Mouse (Mus musculus) ES-Bruce4 (cell line): ENCODE data around the gene Cad. TPM values are rescaled to one million over a fixed set of nuclear protein-coding genes. Genes with fewer than 3 reads are reported as not detected.
"Not testable (repeated sequence)": the region's sequence is repeated elsewhere in the genome, so short reads cannot be mapped to it uniquely, and the experiment has no call there.

Source experiments
- H3K27ac ChIP-seq: 2 replicates; pipeline ENCODE4 v1.5.1; 2012; ENCODE audit warnings: low read length, inconsistent platforms; ENCODE audit not compliant: insufficient read depth
- H3K27me3 ChIP-seq: 2 replicates; pipeline ENCODE4 v1.6.1; 2012; ENCODE audit warnings: mild to moderate bottlenecking, low read length, inconsistent platforms; ENCODE audit not compliant: control insufficient read depth, poor library complexity, insufficient read depth, severe bottlenecking
- H3K36me3 ChIP-seq: 2 replicates; pipeline ENCODE4 v1.6.1; 2012; ENCODE audit warnings: inconsistent platforms, mild to moderate bottlenecking, low read length, moderate library complexity; ENCODE audit not compliant: control insufficient read depth, poor library complexity, insufficient read depth, severe bottlenecking
- H3K4me1 ChIP-seq: one replicate; pipeline ENCODE4 v1.8.1; 2011; ENCODE audit warnings: low read length; ENCODE audit not compliant: control insufficient read depth, insufficient read depth
- H3K4me3 ChIP-seq: 2 replicates; pipeline ENCODE4 v1.5.1; 2011; ENCODE audit warnings: low read depth, mild to moderate bottlenecking, low read length
- H3K9ac ChIP-seq: 2 replicates; pipeline ENCODE4 v1.6.1; 2012; ENCODE audit warnings: low read depth, mild to moderate bottlenecking, inconsistent platforms; ENCODE audit not compliant: poor library complexity, severe bottlenecking
- H3K9me3 ChIP-seq: replicated peaks from 2 replicates; pipeline ENCODE4 v1.6.1; 2012; ENCODE audit warnings: mild to moderate bottlenecking, low read length, inconsistent platforms; ENCODE audit not compliant: control insufficient read depth, poor library complexity, insufficient read depth, severe bottlenecking
- CTCF ChIP-seq: IDR thresholded peaks from one replicate; pipeline ENCODE4 v1.8.1; 2011; ENCODE audit warnings: low read depth, low read length
- EP300 ChIP-seq: IDR thresholded peaks from 2 replicates; pipeline ENCODE4 v1.6.1; 2011; ENCODE audit warnings: low read depth, low read length; ENCODE audit not compliant: insufficient read depth
- POLR2A ChIP-seq: IDR thresholded peaks from one replicate; pipeline ENCODE4 v1.8.1; 2011; ENCODE audit warnings: low read length; ENCODE audit not compliant: insufficient read depth
- polyA plus RNA-seq: library from polyadenylated mRNA; stranded (reverse); fragments of >200 nt; gene quantifications from 2 replicates; pipeline ENCODE4 v1.2.4, GENCODE M21; 2011; ENCODE audit warnings: low read depth; ENCODE audit not compliant: missing spikeins, insufficient read depth, insufficient read length

Gene Cad
- polyA plus RNA-seq, 1 experiment: 147 TPM

DNA sequence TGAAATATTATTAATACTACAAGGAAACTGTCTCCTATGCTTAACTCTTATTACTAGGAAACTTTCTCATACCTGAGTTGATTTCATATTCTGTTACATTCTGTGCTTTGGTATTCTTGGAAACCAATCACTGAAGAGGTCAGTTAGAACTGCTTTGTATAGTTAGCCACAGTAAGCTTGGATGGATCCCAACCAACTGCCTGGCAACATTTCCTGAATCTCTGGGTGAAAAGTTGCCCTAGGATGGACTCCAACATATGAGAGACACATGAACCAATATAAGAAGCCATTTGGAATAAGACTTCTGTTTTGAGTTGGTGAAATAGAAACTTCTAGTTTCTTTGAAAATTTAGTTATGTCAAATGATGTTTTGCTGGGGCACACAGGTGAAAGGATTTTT lies 29.9 kb upstream of the Cad start:
- no peak overlapping the region for H3K27ac ChIP-seq
- H3K9me3 ChIP-seq: no peaks in the 10 kb centered on the region
- H3K9ac ChIP-seq: no peak overlapping the region
- no peak overlapping the region for H3K4me3 ChIP-seq
- TF ChIP-seq CTCF: no peak
- no peak for TF ChIP-seq EP300
- TF ChIP-seq POLR2A: no peak
- H3K27me3 ChIP-seq: no peaks in the 10 kb centered on the region
- peaks cover 2% of the 10 kb centered on the region for H3K4me1 ChIP-seq
- no peaks in the 10 kb centered on the region for H3K36me3 ChIP-seq

DNA sequence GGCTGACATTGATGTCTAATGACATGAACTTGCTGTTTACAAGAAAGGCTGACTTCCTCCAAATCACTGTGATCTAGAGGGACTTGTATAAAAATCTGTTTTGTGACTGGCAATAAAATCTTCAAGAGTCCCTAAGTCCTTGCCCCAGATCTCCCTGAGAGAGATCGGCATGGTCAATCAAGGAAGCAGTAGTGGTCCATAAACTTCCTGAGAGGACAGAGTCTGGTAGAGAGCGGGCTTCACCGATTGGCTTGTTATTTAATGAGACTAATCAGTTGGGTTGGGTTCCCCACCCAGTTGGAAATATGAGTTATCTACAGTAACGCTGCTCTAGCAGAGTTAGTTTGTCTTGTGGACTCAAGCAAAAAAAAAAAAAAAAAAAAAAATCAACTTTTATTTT lies 23.7 kb upstream of the Cad start:
- Histone ChIP-seq H3K4me1 (no peaks in the 10 kb centered on the region), H3K36me3 (no peaks in the 10 kb centered on the region), H3K9me3 (no peaks in the 10 kb centered on the region), H3K27me3 (no peaks in the 10 kb centered on the region), H3K27ac (no peak overlapping the region), H3K9ac (no peak overlapping the region), H3K4me3 (no peak overlapping the region)
- TF ChIP-seq EP300: no peak
- TF ChIP-seq CTCF: no peak
- no peak for TF ChIP-seq POLR2A

DNA sequence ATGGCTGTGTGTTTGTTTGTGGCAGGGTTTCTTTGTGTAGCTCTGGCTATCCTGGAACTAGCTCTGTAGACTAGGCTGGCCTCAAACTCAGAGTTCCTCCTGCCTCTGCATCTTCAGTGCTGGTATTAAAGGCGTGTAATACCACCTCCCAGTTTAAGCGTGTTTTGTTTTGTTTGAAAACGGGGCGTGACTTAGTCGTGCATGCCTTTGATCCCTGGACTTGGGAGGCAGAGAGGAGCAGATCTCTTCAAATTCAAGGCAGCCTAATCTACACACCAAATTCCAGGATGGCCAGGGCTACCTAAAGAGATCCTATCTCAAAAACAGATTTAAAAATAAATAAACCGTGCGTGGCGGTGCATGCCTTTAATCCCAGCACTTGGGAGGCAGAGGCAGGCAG lies 23.1 kb upstream of the Cad start:
- Histone ChIP-seq H3K4me1 (no peaks in the 10 kb centered on the region), H3K27me3 (no peaks in the 10 kb centered on the region), H3K9me3 (no peaks in the 10 kb centered on the region), H3K9ac (no peak overlapping the region), H3K36me3 (0 out of 2 replicates have a peak, but pooled peaks cover 2% of the 10 kb centered on the region), H3K27ac (no peak overlapping the region), H3K4me3 (no peak overlapping the region)
- no peak for TF ChIP-seq EP300
- TF ChIP-seq POLR2A: no peak
- TF ChIP-seq CTCF: no peak

DNA sequence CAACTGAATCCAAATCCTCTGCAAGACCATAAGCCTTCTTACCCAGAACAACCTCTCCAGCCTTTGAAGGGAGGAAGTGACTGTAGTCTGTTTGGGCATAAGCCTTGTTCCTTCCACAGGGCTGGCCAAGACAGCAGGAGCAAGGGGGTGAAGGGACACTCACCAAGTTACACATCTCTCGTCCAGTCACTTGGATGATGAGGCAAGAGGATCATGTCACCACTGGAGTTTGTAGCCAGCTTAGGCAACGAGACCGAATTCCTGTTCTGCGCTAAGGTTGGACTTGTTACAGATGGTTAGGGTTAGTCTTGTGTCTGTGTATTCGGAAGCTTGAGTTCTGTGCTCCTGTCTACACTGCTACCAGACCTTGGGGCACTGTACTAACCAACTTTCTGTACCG lies 19.9 kb upstream of the Cad start:
- no peak overlapping the region for H3K4me3 ChIP-seq
- H3K27ac ChIP-seq: no peak overlapping the region
- no peak overlapping the region for H3K9ac ChIP-seq

GRCm38 (mm10) chr5:31036556-31036955 lies 18.0 kb upstream of the Cad start:
- not testable (repeated sequence) for H3K9ac ChIP-seq, H3K4me1 ChIP-seq, H3K36me3 ChIP-seq, H3K4me3 ChIP-seq, H3K9me3 ChIP-seq, H3K27me3 ChIP-seq, H3K27ac ChIP-seq
- 0 out of 2 replicates have a peak, but pooled peaks have one; percentile 5 for TF ChIP-seq EP300

More for the DNA sequence above, 19.9 kb upstream of the Cad start:
- Histone ChIP-seq H3K9me3 (no peaks in the 10 kb centered on the region), H3K4me1 (no peaks in the 10 kb centered on the region), H3K36me3 (0 out of 2 replicates have a peak, but pooled peaks cover 2% of the 10 kb centered on the region), H3K27me3 (no peaks in the 10 kb centered on the region)
- TF ChIP-seq POLR2A (no peak), EP300 (no peak), CTCF (no peak)

DNA sequence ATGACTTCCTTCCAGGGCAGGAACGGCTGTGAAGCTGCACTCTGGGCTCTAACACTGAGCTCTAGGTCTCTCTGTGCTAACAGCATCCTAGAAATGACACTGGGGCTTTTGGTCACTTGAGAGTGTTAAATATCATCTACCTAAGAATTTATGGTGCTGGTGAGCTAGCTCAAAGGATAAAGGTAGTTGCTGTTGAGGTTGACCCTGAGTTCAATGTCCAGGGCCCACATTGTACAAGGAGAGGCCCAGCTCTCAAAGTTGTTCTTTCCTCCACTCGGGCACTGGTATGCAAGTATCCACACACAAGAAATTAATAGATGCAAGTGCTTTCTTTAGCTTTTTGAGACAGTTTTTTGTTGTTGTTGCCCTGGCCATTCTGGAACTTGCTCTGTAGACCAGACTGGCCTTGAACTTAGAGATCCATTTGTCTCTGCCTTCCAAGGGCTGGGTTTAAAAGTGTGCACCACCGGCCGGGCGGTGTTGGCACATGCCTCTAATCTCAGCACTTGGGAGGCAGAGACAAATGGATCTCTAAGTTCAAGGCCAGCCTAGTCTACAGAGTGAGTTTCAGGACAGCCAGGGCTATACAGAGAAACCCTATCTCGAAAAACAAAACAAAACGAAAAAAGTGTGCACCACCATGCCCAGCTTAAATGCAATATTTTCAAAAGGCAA lies 16.3 kb upstream of the Cad start:
- no peak overlapping the region for H3K27ac ChIP-seq
- no peaks in the 10 kb centered on the region for H3K9me3 ChIP-seq
- no peaks in the 10 kb centered on the region for H3K27me3 ChIP-seq
- H3K4me3 ChIP-seq: no peak overlapping the region
- TF ChIP-seq EP300 (no peak), POLR2A (no peak), CTCF (no peak)
- peaks cover 2% of the 10 kb centered on the region for H3K36me3 ChIP-seq
- no peak overlapping the region for H3K9ac ChIP-seq
- no peaks in the 10 kb centered on the region for H3K4me1 ChIP-seq
